Mouse (Mus musculus): ENCODE results near the gene Cep131. TPM values are rescaled to one million over a fixed set of nuclear protein-coding genes. Genes with fewer than 3 reads are reported as not detected.

Gene Cep131
- polyA plus RNA-seq, 1 experiment from 2014 or later = 20.1 TPM

DNA sequence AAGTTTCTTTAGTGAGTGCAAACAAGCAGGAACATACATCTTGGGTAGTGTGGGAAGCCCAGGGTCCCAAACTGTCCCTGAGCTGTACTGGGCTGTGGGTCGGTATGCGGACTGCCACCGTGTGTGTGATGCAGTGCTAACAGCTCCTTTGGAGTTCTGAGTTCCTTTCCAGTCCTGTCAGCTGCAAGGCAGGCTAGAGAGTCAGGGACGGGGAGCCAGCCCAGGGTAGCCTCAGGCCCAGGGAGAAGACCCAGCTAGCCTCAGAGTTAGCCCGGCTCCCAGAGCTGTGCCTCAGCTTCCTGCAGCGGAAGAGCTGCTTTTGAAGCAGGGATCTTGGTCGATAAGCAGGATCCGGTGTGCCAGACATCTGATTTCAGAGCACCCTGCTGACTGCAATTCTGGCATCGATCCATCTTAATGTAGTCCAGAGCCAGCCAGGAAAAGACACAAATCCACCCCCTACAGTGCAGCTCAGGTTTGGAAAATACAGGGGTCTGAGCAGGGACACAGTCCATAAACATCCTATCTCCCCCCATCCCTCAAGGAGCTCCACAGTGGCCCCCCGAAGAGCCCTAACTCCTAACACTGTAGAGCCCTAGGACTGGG lies 33.4 kb upstream of the Cep131 start:
- Histone ChIP-seq H3K4me1 (ENCODE audit: control insufficient read depth, insufficient read depth, low read length) (no peaks in the 10 kb centered on the region), H3K9me3 (ENCODE audit: control insufficient read depth, low read depth, low read length) (no peaks in the 10 kb centered on the region), H3K27me3 (ENCODE audit: control insufficient read depth, insufficient read depth, low read length) (no peaks in the 10 kb centered on the region), H3K4me2 (replicated peaks; ENCODE audit: low read depth, low read length) (no peak overlapping the region), H3K4me3 (ENCODE audit: low read depth, low read length) (no peak overlapping the region), H3K27ac (ENCODE audit: low read length) (no peak overlapping the region), H3K9ac (replicated peaks; ENCODE audit: low read depth, low read length) (no peak overlapping the region), H3K36me3 (ENCODE audit: control insufficient read depth, insufficient read depth, low read length) (peaks cover 22% of the 10 kb centered on the region)
- WGBS = 84% methylated on average over 10 of the region's 10 CpGs
- no peak for ATAC-seq (ENCODE audit: insufficient number of reproducible peaks, insufficient read depth, low FRiP score, low read depth)

DNA sequence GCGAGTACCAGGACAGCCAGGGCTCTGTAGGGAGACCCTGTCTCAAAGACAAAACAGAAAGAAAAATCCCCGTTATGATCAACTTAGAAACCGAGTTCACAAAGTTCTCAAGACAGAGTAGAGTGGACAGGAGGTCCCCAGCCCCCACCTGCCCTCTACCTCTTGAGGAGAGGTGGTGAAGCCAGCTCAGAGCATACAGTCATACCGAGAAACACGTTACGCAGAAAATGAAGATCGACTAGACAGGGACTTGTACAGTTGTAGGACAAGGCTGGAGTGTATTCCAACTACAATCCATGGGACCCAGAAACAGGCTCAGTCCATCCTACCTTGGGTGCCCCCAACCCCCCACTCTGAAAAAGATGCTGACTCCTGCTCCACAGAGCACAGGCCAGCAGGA lies 32.5 kb upstream of the Cep131 start:
- no peak for ATAC-seq (ENCODE audit: insufficient number of reproducible peaks, insufficient read depth, low FRiP score, low read depth)
- Histone ChIP-seq H3K36me3 (ENCODE audit: control insufficient read depth, insufficient read depth, low read length) (peaks cover 22% of the 10 kb centered on the region), H3K9ac (replicated peaks; ENCODE audit: low read depth, low read length) (no peak overlapping the region), H3K9me3 (ENCODE audit: control insufficient read depth, low read depth, low read length) (no peaks in the 10 kb centered on the region), H3K27ac (ENCODE audit: low read length) (no peak overlapping the region), H3K4me3 (ENCODE audit: low read depth, low read length) (no peak overlapping the region), H3K27me3 (ENCODE audit: control insufficient read depth, insufficient read depth, low read length) (no peaks in the 10 kb centered on the region), H3K4me2 (replicated peaks; ENCODE audit: low read depth, low read length) (no peak overlapping the region), H3K4me1 (ENCODE audit: control insufficient read depth, insufficient read depth, low read length) (no peaks in the 10 kb centered on the region)
- WGBS = 94% methylated on average over 7 of the region's 7 CpGs

DNA sequence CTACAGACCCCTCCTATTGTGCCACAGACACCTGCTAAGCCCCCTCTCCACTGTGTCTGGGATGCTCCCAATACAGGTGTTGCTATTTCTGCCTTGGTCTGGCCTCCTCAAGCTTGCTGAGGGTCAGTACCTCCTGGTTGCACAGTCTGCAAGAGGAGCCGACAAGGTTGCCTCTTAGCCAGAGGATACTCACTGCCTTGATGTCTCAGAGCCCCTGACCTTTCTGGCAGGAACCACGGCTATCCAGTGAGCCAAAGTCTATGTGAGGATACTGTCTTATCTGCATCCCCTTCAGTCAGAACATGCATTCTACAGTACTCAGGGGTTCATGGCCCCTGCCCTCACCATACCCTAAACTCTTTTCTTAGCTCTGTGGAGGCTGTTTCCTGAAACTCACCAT lies 31.0 kb upstream of the Cep131 start:
- no peak overlapping the region for H3K4me2 ChIP-seq (replicated peaks; ENCODE audit: low read depth, low read length)
- H3K4me1 ChIP-seq (ENCODE audit: control insufficient read depth, insufficient read depth, low read length) = no peaks in the 10 kb centered on the region
- no peaks in the 10 kb centered on the region for H3K27me3 ChIP-seq (ENCODE audit: control insufficient read depth, insufficient read depth, low read length)
- H3K4me3 ChIP-seq (ENCODE audit: low read depth, low read length) = no peak overlapping the region
- no peak overlapping the region for H3K9ac ChIP-seq (replicated peaks; ENCODE audit: low read depth, low read length)
- peaks cover 19% of the 10 kb centered on the region for H3K36me3 ChIP-seq (ENCODE audit: control insufficient read depth, insufficient read depth, low read length)
- 86% methylated on average over 2 of the region's 2 CpGs for WGBS
- no peak overlapping the region for H3K27ac ChIP-seq (ENCODE audit: low read length)
- H3K9me3 ChIP-seq (ENCODE audit: control insufficient read depth, low read depth, low read length) = no peaks in the 10 kb centered on the region
- ATAC-seq (ENCODE audit: insufficient number of reproducible peaks, insufficient read depth, low FRiP score, low read depth) = no peak

DNA sequence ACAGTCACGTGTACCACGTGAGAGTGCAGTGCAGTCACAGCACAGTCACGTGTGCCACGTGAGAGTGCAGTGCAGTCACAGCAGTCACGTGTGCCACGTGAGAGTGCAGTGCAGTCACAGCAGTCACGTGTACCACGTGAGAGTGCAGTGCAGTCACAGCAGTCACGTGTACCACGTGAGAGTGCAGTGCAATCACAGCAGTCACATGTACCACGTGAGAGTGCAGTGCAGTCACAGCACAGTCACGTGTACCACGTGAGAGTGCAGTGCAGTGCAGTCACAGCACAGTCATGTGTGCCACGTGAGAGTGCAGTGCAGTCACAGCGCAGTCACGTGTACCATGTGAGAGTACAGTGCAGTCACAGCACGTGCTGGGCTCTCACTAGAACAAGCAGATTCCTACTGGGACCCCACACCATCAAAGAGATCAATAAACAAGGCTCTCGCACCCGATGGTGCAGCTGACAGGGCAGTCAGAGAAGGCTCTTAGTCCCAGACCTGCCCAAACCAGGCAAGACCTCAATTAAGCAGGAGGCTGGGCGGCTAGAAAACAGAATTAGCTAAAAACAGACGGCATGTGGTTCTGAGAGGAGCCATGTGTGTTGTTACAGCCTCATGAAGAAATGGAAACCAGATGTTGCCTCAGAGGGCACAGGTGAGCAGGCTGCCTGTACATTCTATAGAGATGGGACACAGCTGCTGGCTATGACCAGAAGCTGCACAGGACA lies 28.0 kb upstream of the Cep131 start:
- Histone ChIP-seq H3K27me3 (ENCODE audit: control insufficient read depth, insufficient read depth, low read length) (no peaks in the 10 kb centered on the region), H3K4me1 (ENCODE audit: control insufficient read depth, insufficient read depth, low read length) (no peaks in the 10 kb centered on the region), H3K9me3 (ENCODE audit: control insufficient read depth, low read depth, low read length) (no peaks in the 10 kb centered on the region), H3K4me2 (replicated peaks; ENCODE audit: low read depth, low read length) (no peak overlapping the region), H3K27ac (ENCODE audit: low read length) (no peak overlapping the region), H3K4me3 (ENCODE audit: low read depth, low read length) (no peak overlapping the region), H3K9ac (replicated peaks; ENCODE audit: low read depth, low read length) (no peak overlapping the region), H3K36me3 (ENCODE audit: control insufficient read depth, insufficient read depth, low read length) (peaks cover 14% of the 10 kb centered on the region)
- WGBS = 83% methylated on average over 21 of the region's 21 CpGs
- no peak for ATAC-seq (ENCODE audit: insufficient number of reproducible peaks, insufficient read depth, low FRiP score, low read depth)

DNA sequence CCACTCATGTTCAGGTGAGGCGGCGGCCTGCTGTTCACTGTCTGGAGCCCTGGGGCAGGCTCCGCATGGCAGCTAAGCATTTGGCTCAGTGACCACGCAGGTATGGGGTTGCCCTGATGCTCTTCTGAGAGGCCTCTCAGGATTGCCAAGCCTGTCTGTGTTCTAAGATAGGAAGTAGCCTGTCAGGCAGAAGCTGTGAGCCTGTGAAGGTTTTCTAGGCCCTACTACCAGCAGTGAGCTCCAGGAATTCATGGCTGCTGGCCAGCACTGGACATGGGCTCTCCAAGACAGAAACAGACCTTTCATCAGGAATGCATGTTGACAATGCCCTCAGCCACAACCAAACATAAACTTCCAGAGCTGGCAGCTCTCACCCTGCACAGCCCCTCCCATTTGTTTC lies 25.5 kb upstream of the Cep131 start:
- no peak overlapping the region for H3K4me2 ChIP-seq (replicated peaks; ENCODE audit: low read depth, low read length)
- no peaks in the 10 kb centered on the region for H3K9me3 ChIP-seq (ENCODE audit: control insufficient read depth, low read depth, low read length)
- H3K27me3 ChIP-seq (ENCODE audit: control insufficient read depth, insufficient read depth, low read length) = no peaks in the 10 kb centered on the region
- no peak overlapping the region for H3K4me3 ChIP-seq (ENCODE audit: low read depth, low read length)
- WGBS = 88% methylated on average over 4 of the region's 4 CpGs
- no peak for ATAC-seq (ENCODE audit: insufficient number of reproducible peaks, insufficient read depth, low FRiP score, low read depth)
- H3K4me1 ChIP-seq (ENCODE audit: control insufficient read depth, insufficient read depth, low read length) = no peaks in the 10 kb centered on the region
- H3K36me3 ChIP-seq (ENCODE audit: control insufficient read depth, insufficient read depth, low read length) = peaks cover 18% of the 10 kb centered on the region
- H3K27ac ChIP-seq (ENCODE audit: low read length) = no peak overlapping the region
- no peak overlapping the region for H3K9ac ChIP-seq (replicated peaks; ENCODE audit: low read depth, low read length)

DNA sequence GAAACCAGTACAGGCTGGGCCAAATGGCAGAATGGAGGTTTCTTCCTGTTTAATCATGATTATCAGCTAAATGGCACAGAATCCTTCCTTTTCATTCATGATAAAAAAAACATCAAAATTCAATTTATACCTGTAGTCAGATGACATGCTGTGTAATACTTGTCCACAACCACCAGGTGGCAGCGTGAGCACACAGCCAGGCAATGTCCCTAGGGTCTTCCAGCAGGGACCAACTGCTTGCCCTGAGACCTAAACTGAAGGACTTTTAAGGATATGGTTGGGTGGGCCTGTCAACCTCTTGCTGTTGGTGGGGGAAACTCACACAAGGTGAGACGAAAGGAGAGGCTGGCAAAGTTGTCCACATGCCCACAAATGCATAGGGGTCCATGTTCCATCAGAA lies 24.4 kb upstream of the Cep131 start:
- Histone ChIP-seq H3K9me3 (ENCODE audit: control insufficient read depth, low read depth, low read length) (no peaks in the 10 kb centered on the region), H3K36me3 (ENCODE audit: control insufficient read depth, insufficient read depth, low read length) (peaks cover 15% of the 10 kb centered on the region), H3K27me3 (ENCODE audit: control insufficient read depth, insufficient read depth, low read length) (no peaks in the 10 kb centered on the region), H3K4me2 (replicated peaks; ENCODE audit: low read depth, low read length) (no peak overlapping the region), H3K4me3 (ENCODE audit: low read depth, low read length) (no peak overlapping the region), H3K9ac (replicated peaks; ENCODE audit: low read depth, low read length) (no peak overlapping the region), H3K4me1 (ENCODE audit: control insufficient read depth, insufficient read depth, low read length) (no peaks in the 10 kb centered on the region), H3K27ac (ENCODE audit: low read length) (no peak overlapping the region)
- 3% methylated on average over 2 of the region's 2 CpGs for WGBS
- no peak for ATAC-seq (ENCODE audit: insufficient number of reproducible peaks, insufficient read depth, low FRiP score, low read depth)

DNA sequence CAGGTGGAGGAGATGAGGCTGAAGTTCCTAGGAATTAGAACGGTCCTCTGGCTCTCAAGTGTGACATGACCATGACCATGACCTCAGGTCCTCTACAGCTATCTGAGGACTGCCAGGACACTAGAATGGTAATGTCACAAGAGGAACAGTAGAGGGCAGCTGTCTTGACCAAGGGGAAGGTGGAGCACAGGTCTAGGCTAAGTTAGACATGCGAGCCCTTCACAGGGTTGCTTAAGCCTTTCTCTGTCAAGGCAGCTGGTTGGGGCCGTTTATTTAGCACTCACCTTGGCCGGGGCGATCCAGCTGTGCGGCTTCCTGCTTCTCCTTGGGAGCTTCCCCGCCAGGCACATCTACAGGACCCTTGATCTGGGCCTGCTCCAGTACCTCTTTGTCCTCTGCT lies 23.9 kb upstream of the Cep131 start:
- no peak overlapping the region for H3K27ac ChIP-seq (ENCODE audit: low read length)
- no peak overlapping the region for H3K4me3 ChIP-seq (ENCODE audit: low read depth, low read length)
- H3K27me3 ChIP-seq (ENCODE audit: control insufficient read depth, insufficient read depth, low read length) = no peaks in the 10 kb centered on the region
- H3K9ac ChIP-seq (replicated peaks; ENCODE audit: low read depth, low read length) = no peak overlapping the region
- H3K4me1 ChIP-seq (ENCODE audit: control insufficient read depth, insufficient read depth, low read length) = no peaks in the 10 kb centered on the region
- H3K36me3 ChIP-seq (ENCODE audit: control insufficient read depth, insufficient read depth, low read length) = peaks cover 20% of the 10 kb centered on the region
- no peak for ATAC-seq (ENCODE audit: insufficient number of reproducible peaks, insufficient read depth, low FRiP score, low read depth)
- no peaks in the 10 kb centered on the region for H3K9me3 ChIP-seq (ENCODE audit: control insufficient read depth, low read depth, low read length)
- no peak overlapping the region for H3K4me2 ChIP-seq (replicated peaks; ENCODE audit: low read depth, low read length)
- WGBS = 66% methylated on average over 7 of the region's 7 CpGs

DNA sequence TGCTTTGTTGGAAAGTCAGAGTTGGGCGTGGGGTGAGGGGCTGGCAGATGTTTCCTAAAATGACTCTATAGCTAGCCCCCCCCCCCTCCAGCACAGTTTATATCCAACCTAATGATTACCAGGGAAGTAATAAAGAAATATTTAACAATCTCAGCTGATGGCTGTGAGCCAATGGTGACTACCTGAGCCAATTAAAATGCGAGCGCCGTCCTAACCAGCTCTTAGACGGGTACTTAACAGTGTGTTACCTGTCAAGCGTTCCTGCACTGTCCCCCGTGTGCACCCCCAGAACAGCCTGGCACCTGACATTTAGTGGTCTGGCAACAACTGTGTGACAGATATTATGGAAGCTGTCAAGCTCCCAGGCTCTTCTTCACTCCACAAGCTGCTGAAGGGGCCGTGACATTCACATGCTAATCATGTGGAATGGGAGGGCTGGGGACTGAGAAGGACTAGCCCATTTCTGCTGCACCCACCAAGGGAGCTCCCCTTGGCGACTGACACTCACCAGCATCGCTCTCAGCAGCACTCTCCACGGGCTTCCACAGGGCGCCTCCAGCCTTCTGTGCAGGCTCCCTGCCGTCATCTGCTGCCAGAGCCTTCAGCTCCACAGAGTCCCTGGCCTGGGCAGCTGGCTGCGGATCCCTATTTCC lies 23.1 kb upstream of the Cep131 start:
- Histone ChIP-seq H3K9me3 (ENCODE audit: control insufficient read depth, low read depth, low read length) (no peaks in the 10 kb centered on the region), H3K27me3 (ENCODE audit: control insufficient read depth, insufficient read depth, low read length) (no peaks in the 10 kb centered on the region), H3K4me2 (replicated peaks; ENCODE audit: low read depth, low read length) (no peak overlapping the region), H3K4me3 (ENCODE audit: low read depth, low read length) (no peak overlapping the region), H3K4me1 (ENCODE audit: control insufficient read depth, insufficient read depth, low read length) (no peaks in the 10 kb centered on the region), H3K36me3 (ENCODE audit: control insufficient read depth, insufficient read depth, low read length) (peaks cover 28% of the 10 kb centered on the region), H3K9ac (replicated peaks; ENCODE audit: low read depth, low read length) (no peak overlapping the region), H3K27ac (ENCODE audit: low read length) (no peak overlapping the region)
- ATAC-seq (ENCODE audit: insufficient number of reproducible peaks, insufficient read depth, low FRiP score, low read depth) = no peak
- 77% methylated on average over 14 of the region's 14 CpGs for whole genome bisulfite sequencing
